Mouse (Mus musculus) 3T3-L1 (cell line): ENCODE measurements around the gene Tmpo.
A peak's percentile ranks its signal among the peaks of the same experiment; 100 is the strongest.
"Not testable (repeated sequence)": the region's sequence is repeated elsewhere in the genome, so short reads cannot be mapped to it uniquely, and the experiment has no call there.

Source experiments
- DNase-seq: peaks from one replicate; pipeline ENCODE4 v3.0.0-alpha.2; 2015; ENCODE audit warnings: low read depth, low spot score

Gene Tmpo

GRCm38 (mm10) chr10:91185721-91186120, 4.6 kb upstream of the Tmpo start:
- DNase-seq = no peak

GRCm38 (mm10) chr10:91184893-91185292, 3.8 kb upstream of the Tmpo start:
- not testable (repeated sequence) for DNase-seq

- DNase-seq = peak; percentile 66
Measured at GRCm38 (mm10) chr10:91183316-91183715, 2.2 kb upstream of the Tmpo start.

- no peak for DNase-seq
Measured at GRCm38 (mm10) chr10:91182291-91182990, 1.3 kb upstream of the Tmpo start.

GRCm38 (mm10) chr10:91181461-91182288, 560 bp upstream of the Tmpo start:
- DNase-seq = peak; percentile 95

GRCm38 (mm10) chr10:91180301-91180700, 814 bp downstream of the Tmpo start:
- DNase-seq = peak; percentile 74

- DNase-seq = no peak
Measured at GRCm38 (mm10) chr10:91179834-91180233, 1.3 kb downstream of the Tmpo start.

- no peak for DNase-seq
Measured at GRCm38 (mm10) chr10:91177201-91177600, 3.9 kb downstream of the Tmpo start.

GRCm38 (mm10) chr10:91172329-91173100, 8.6 kb downstream of the Tmpo start:
- DNase-seq = no peak

- peak; percentile 82 for DNase-seq
Measured at GRCm38 (mm10) chr10:91171455-91172328, 9.4 kb downstream of the Tmpo start.

- DNase-seq = peak; percentile 41
Measured at GRCm38 (mm10) chr10:91171041-91171440, 10.1 kb downstream of the Tmpo start.

- peak; percentile 91 for DNase-seq
Measured at GRCm38 (mm10) chr10:91170143-91170941, 10.8 kb downstream of the Tmpo start.

- DNase-seq = peak; percentile 27
Measured at GRCm38 (mm10) chr10:91169414-91170065, 11.6 kb downstream of the Tmpo start.

GRCm38 (mm10) chr10:91167352-91167751, 13.8 kb downstream of the Tmpo start:
- peak; percentile 84 for DNase-seq

- DNase-seq = peak; percentile 81
Measured at GRCm38 (mm10) chr10:91166890-91167289, 14.2 kb downstream of the Tmpo start.

GRCm38 (mm10) chr10:91165850-91166249, 15.3 kb downstream of the Tmpo start:
- DNase-seq = no peak

GRCm38 (mm10) chr10:91164491-91164890, 16.6 kb downstream of the Tmpo start:
- no peak for DNase-seq

GRCm38 (mm10) chr10:91162511-91163163, 18.5 kb downstream of the Tmpo start:
- no peak for DNase-seq

- no peak for DNase-seq
Measured at GRCm38 (mm10) chr10:91162077-91162476, 19.0 kb downstream of the Tmpo start.
